In the genomic region with DNA sequence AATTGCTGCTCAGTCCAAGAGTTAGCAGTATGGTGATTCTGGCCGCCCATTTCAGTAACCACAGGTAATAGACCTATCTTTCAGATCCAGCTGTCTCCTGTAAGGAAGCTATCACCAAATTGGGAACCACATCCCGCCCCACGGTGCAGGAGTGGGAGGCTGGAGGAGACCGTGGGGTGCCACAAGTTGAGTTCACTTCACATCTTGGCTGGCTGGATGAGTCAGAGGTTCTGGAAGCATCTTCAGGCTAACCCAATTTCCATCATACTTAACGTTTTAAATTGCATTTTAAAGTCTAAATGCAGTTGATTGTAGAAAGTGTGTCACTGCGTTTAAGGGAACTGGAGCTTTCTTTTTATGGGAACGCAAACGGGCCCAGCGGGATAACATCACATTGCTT, we compare ENCODE assay signal across 24 mouse cellular contexts.
A peak's percentile ranks its signal among the peaks of the same experiment; 100 is the strongest.
DNase-seq lines count a peak whose midpoint lies in the region; ATAC-seq lines count a peak whose summit lies in the region.
"Had no signal": no experiment of that assay in that cellular context is flagged by ENCODE, and none has a peak within 500 bp of the region (broad histone marks: within the 10 kb centered on the region; RNA-seq: fewer than 3 reads in every experiment).

No protein-coding gene starts in this region.

- WGBS in hindbrain, embryonic 14.5 days, result 75% methylated on average over 9 of the region's 9 CpGs

- no peaks in the 10 kb centered on the region for H3K27me3 ChIP-seq in hindbrain, embryonic 14.5 days (ENCODE audit: control insufficient read depth, insufficient read depth, low read length)
- H3K27me3 ChIP-seq: forebrain, embryonic 15.5 days; heart, embryonic 15.5 days; hindbrain, embryonic 13.5 days; liver, embryonic 15.5 days had no signal

- H3K4me3 ChIP-seq in hindbrain, embryonic 14.5 days (replicated peaks; ENCODE audit: low read length), result no peak overlapping the region
- H3K4me3 ChIP-seq: forebrain, embryonic 15.5 days; heart, embryonic 15.5 days; hindbrain, embryonic 13.5 days; limb, embryonic 10.5 days; liver, embryonic 15.5 days; midbrain, embryonic 10.5 days had no signal

- intact Hi-C loops in left cerebral cortex, postnatal 4 days (cut with DNase I), result no loop called here
- intact Hi-C loops in left cerebral cortex, postnatal 36 days (cut with DNase I), result no loop called here

- DNase-seq in left cerebral cortex, adult 11 months (ENCODE audit: low spot score), result peak; percentile 33
- DNase-seq in left cerebral cortex, postnatal 4 days, result no peak
- DNase-seq in left cerebral cortex, adult 18-20 months (ENCODE audit: low spot score in 2 of 2), result peak; percentile 54 to 70
- peak; percentile 47 to 55 for DNase-seq in left cerebral cortex, postnatal 36 days (ENCODE audit: low spot score in 2 of 2)
- peak; percentile 74 for DNase-seq in telencephalon, adult 2 months (ENCODE audit: low read depth, low spot score)
- no peak for DNase-seq in lung, postnatal 25 days (ENCODE audit: low spot score)
- no peak for DNase-seq in MN1 (ENCODE audit: low spot score)
- DNase-seq in hindbrain, embryonic 14.5 days (ENCODE audit: low spot score), result no peak
- DNase-seq: adrenal gland, postnatal 25 days; cerebellum, adult 9-10 months; heart, postnatal 36 days; kidney, adult 18-20 months; layer of hippocampus, adult 9-11 months; liver; thymus, adult 18-20 months had no signal

- H3K27ac ChIP-seq in hindbrain, embryonic 14.5 days, result no peak overlapping the region
- H3K27ac ChIP-seq: forebrain, embryonic 15.5 days; heart, embryonic 15.5 days; hindbrain, embryonic 13.5 days; kidney, postnatal 0 days; limb, embryonic 10.5 days; liver, embryonic 15.5 days; macrophage; midbrain, embryonic 10.5 days had no signal

- no peak overlapping the region for H3K9ac ChIP-seq in hindbrain, embryonic 14.5 days
- H3K9ac ChIP-seq: forebrain, embryonic 15.5 days; heart, embryonic 15.5 days; hindbrain, embryonic 13.5 days; liver, embryonic 15.5 days had no signal

- H3K4me2 ChIP-seq in hindbrain, embryonic 14.5 days (replicated peaks), result no peak overlapping the region
- H3K4me2 ChIP-seq: forebrain, embryonic 15.5 days; heart, embryonic 15.5 days; hindbrain, embryonic 13.5 days; liver, embryonic 15.5 days had no signal

- H3K36me3 ChIP-seq in hindbrain, embryonic 14.5 days (replicated peaks; ENCODE audit: control insufficient read depth, insufficient read depth), result no peaks in the 10 kb centered on the region
- H3K36me3 ChIP-seq: forebrain, embryonic 15.5 days; heart, embryonic 15.5 days; hindbrain, embryonic 13.5 days; limb, embryonic 10.5 days; liver, embryonic 15.5 days; midbrain, embryonic 10.5 days had no signal

- no peaks in the 10 kb centered on the region for H3K4me1 ChIP-seq in hindbrain, embryonic 14.5 days (replicated peaks; ENCODE audit: control insufficient read depth, insufficient read depth, low read length)
- H3K4me1 ChIP-seq: heart, embryonic 15.5 days; hindbrain, embryonic 13.5 days; limb, embryonic 10.5 days; liver, embryonic 15.5 days had no signal

- ATAC-seq in hindbrain, embryonic 14.5 days (ENCODE audit: low FRiP score), result no peak
- ATAC-seq: forebrain, embryonic 15.5 days; inflammation-experienced regulatory T-cells, adult 6 months had no signal

- no peaks in the 10 kb centered on the region for H3K9me3 ChIP-seq in hindbrain, embryonic 14.5 days (ENCODE audit: control insufficient read depth, low read length)
- H3K9me3 ChIP-seq: forebrain, embryonic 15.5 days; heart, embryonic 15.5 days; hindbrain, embryonic 13.5 days; limb, embryonic 10.5 days; liver, embryonic 15.5 days; midbrain, embryonic 10.5 days had no signal

Comparison
In these comparisons a context has a peak if more than half of its experiments do, and no peak if none do; other contexts are left out.
1. DNase-seq: peak in left cerebral cortex, adult 11 months (single experiment), left cerebral cortex, adult 18-20 months (2 of 2), left cerebral cortex, postnatal 36 days (2 of 2) and telencephalon, adult 2 months (single experiment); none in left cerebral cortex, postnatal 4 days (single experiment), lung, postnatal 25 days (single experiment), MN1 (single experiment) and hindbrain, embryonic 14.5 days (single experiment).